Mouse (Mus musculus): ENCODE measurements around the gene Adcy7.

Adcy7 gene

DNA sequence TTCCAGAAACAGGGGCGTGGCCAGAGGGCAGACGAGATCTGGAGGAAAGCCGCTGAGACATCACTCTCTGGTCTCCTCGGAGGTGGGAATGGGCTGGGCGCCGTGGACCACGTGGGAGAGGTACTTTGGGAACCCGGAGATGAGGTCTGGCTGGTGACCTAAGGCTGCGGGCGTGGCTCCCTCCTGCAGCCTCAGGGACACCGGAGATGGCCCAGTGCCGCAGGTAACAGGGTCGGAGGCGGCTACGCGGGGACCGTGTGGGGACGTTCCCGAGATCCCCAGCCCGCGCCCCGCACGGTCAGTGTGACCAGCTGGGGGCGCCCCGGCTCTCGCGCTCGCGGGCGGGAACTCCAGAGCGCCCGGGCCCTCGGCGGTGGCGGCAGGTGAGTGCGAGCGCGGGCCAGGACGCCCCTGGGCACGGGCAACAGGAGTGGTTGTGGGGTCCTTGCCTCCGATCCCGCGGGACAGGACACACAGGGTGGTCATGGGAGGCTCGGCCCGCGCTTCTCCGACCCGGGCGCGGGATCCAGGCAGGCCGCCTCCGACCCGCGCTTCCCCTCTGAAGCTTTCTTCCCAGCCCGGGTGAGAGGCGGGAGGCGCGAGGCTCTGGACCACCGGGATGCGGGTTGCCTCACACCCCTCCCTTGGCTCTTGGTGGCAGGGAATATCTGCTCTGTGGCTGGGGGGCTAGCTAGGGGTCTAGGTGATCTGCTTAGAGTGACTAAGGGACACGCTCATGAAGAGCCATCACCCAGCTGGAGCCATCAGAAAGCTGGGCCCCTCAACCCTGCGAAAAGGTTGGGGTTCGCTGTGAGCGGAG lies at the start of gene Adcy7:
Adcy7 (plus strand) TSS at position 173 of the 820 bp plus-strand sequence.
- no peak for TF ChIP-seq GATA4 (IDR thresholded peaks at IDR 0.05; ENCODE audit: insufficient replicate concordance, low read length)

DNA sequence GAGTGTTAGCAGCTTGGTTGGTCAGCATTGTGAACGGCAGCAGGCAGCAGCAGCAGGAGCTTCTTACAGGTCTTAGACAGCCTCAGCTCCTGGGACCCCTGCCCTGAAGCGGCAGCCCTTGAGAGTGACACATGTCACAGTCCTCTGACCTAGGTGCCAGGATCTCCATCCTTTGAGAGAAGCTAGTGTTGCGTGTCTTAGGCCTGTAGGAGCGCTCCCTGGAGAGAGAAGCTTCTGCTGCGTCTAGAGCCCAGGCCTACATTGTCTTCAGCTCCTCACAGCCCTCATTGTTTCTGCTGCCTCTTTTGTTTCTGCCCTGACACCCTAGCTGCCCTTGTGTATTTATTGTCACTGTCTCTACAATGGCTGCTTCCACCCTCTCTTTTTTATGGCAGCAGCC lies 46.8 kb upstream of the Adcy7 start:
- no peak for TF ChIP-seq GATA4 (IDR thresholded peaks at IDR 0.05; ENCODE audit: insufficient replicate concordance, low read length)

GRCm38 (mm10) chr8:88227851-88228250 lies 44.4 kb upstream of the Adcy7 start:
- TF ChIP-seq GATA4 (IDR thresholded peaks at IDR 0.05; ENCODE audit: insufficient replicate concordance, low read length): no peak

DNA sequence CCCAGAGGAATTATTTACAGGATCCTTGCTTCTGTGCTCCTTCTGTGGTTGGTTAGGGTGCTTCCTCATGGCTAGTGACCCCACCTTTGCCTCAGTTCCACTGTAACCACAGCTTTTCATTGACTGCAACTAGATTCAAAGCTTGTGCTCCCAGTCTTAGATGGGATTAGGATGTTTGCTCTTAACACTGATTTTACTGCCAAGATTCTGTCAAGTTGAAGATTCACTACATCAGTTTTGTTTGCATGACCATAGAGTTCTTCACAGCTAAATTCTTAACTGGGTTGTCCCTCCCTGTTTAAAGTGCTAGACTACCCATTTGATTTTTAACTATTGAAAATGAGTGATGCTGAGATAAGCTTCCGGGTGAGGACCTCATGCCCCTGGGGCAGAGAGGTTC lies 43.9 kb upstream of the Adcy7 start:
- no peak for TF ChIP-seq GATA4 (IDR thresholded peaks at IDR 0.05; ENCODE audit: insufficient replicate concordance, low read length)

- TF ChIP-seq GATA4 (IDR thresholded peaks at IDR 0.05; ENCODE audit: insufficient replicate concordance, low read length): no peak
These were observed 43.4 kb upstream of the Adcy7 start for GRCm38 (mm10) chr8:88228800-88229199.

- no peak for TF ChIP-seq GATA4 (IDR thresholded peaks at IDR 0.05; ENCODE audit: insufficient replicate concordance, low read length)
These were observed 35.5 kb upstream of the Adcy7 start for GRCm38 (mm10) chr8:88236666-88237065.

- no peak for TF ChIP-seq GATA4 (IDR thresholded peaks at IDR 0.05; ENCODE audit: insufficient replicate concordance, low read length)
These were observed 34.6 kb upstream of the Adcy7 start for GRCm38 (mm10) chr8:88237606-88238005.

GRCm38 (mm10) chr8:88239277-88239676 lies 32.9 kb upstream of the Adcy7 start:
- TF ChIP-seq GATA4 (IDR thresholded peaks at IDR 0.05; ENCODE audit: insufficient replicate concordance, low read length): no peak

DNA sequence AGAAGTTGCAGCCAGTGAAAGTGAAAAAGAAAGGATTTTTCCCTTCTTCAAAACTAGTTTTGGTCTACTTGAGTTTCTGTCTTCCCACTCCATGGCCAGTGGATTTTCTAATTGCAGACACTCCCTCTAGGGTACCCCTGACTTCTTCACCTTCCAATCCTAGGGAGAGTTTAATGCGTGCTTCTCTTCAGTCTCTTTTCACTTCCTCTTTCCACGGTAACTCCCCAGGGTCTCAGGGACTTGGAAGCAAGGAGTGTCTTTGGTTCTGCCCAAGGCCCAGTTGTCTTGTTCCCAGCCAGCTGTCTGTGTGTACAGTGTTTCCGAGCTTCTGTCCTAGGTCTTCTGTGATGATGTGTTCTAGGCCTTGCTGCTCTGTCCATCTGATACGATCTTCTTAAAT lies 30.3 kb upstream of the Adcy7 start:
- no peak for TF ChIP-seq GATA4 (IDR thresholded peaks at IDR 0.05; ENCODE audit: insufficient replicate concordance, low read length)

DNA sequence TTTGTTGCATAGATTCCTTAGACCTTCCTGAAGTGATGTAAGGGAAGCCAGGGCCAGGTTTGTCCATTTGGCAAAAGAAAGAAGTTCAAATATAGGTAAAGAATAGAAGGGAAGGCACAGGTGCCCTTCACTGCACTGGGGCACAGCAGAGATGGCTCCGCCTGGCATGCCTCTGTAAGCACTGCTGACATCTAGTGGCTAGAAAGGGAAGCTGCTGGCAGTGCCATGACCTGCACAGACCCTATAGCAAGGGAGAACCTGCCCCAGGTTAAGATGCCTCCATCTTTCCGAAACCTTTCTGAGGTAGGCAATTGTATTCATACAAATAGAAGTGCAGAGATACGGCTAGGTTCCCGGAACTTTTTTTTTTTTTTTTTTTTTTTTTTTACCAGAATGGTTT lies 27.9 kb upstream of the Adcy7 start:
- no peak for TF ChIP-seq GATA4 (IDR thresholded peaks at IDR 0.05; ENCODE audit: insufficient replicate concordance, low read length)

GRCm38 (mm10) chr8:88252791-88253190 lies 19.4 kb upstream of the Adcy7 start:
- TF ChIP-seq GATA4 (IDR thresholded peaks at IDR 0.05; ENCODE audit: insufficient replicate concordance, low read length): no peak

DNA sequence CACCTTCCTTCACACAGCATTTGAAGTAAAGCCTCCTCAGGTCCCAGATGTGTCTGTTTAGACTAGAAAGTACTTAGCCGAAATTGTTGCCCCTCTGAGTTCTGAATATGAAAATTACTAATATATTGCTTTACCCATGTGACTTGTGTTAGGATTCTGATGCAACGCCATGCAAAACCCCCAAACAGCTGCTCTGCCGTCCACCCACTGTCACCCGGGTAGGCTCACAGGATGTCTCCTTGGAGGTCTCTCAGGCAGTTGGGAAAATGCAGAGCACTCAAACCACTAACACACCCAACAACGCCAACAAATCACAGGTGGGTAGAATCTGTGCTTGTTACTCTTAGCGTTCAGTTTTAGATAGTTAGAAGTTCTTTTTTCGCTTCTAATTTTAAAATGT lies 17.2 kb upstream of the Adcy7 start:
- TF ChIP-seq GATA4 (IDR thresholded peaks at IDR 0.05; ENCODE audit: insufficient replicate concordance, low read length): no peak

DNA sequence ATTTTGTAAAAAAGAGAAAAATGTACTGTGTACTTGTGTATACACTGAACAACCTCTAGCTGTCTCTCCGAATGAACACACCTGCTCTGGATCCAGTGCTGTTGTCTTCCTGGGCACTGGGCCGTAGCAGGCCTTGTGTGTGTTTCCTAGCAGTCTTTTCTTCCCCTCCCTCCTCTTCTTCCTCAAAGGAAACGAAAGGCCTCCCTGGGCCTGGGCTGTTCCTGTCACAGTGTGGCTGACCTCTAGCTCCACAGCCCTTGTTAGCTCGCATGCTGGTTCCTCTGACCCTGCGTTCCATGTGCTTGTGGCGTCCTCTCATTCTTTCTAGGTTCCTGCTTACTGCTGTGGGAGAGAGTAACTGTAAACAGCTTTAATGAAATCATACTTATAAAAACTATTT lies 14.2 kb upstream of the Adcy7 start:
- TF ChIP-seq GATA4 (IDR thresholded peaks at IDR 0.05; ENCODE audit: insufficient replicate concordance, low read length): no peak

DNA sequence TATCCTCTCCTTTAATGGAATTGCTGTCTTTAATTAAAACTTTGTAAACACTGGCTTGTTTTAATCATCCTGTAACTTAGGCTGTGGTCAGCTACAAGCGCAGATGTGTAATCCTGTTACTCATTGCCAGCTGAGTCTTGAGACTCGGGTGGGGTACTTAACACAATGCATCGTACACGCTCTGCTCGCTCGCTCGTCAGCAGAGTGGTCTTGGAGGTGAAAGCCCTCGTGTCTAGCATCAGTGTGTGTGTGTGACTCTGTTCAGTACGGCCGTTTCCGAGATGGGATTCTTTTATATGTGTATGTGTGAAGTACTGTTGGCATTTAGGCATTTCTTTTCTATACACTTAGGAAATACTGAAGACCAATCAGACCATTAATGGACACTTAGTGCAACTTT lies 13.7 kb upstream of the Adcy7 start:
- TF ChIP-seq GATA4 (IDR thresholded peaks at IDR 0.05; ENCODE audit: insufficient replicate concordance, low read length): no peak

GRCm38 (mm10) chr8:88260466-88260980 lies 11.7 kb upstream of the Adcy7 start:
- TF ChIP-seq GATA4 (IDR thresholded peaks at IDR 0.05; ENCODE audit: insufficient replicate concordance, low read length): no peak

GRCm38 (mm10) chr8:88262831-88263635 lies 9.2 kb upstream of the Adcy7 start:
- no peak for TF ChIP-seq GATA4 (IDR thresholded peaks at IDR 0.05; ENCODE audit: insufficient replicate concordance, low read length)

Data from liver, adult (tissue).